Mouse (Mus musculus) CH12.LX (cell line): ENCODE data around the gene Fat3.

Source experiments
- CHD1 ChIP-seq: IDR thresholded peaks from 2 replicates; pipeline ENCODE4 v1.6.1; 2012; ENCODE audit warnings: low read depth, low read length, improper control_type of control experiment, inconsistent platforms
- CHD2 ChIP-seq: IDR thresholded peaks from 2 replicates; pipeline ENCODE4 v1.6.1; 2011; ENCODE audit warnings: low read length, improper control_type of control experiment
- ETS1 ChIP-seq: conservative IDR thresholded peaks from 2 replicates; pipeline ENCODE4 v1.6.1; 2012; ENCODE audit warnings: low read depth, mild to moderate bottlenecking, inconsistent platforms, low read length, improper control_type of control experiment, moderate library complexity
- MAX ChIP-seq: IDR thresholded peaks from 2 replicates; pipeline ENCODE4 v1.6.1; 2011; ENCODE audit warnings: low read length, improper control_type of control experiment
- MXI1 ChIP-seq: IDR thresholded peaks from 2 replicates; pipeline ENCODE4 v1.6.1; 2011; ENCODE audit warnings: mild to moderate bottlenecking, low read depth, low read length, improper control_type of control experiment
- POLR2A ChIP-seq: IDR thresholded peaks from 2 replicates; pipeline ENCODE4 v1.6.1; 2011; ENCODE audit warnings: low read depth, mild to moderate bottlenecking, improper control_type of control experiment, low read length
- POLR2AphosphoS2 ChIP-seq: IDR thresholded peaks from 2 replicates; pipeline ENCODE4 v1.6.1; 2011; ENCODE audit warnings: low read depth, low read length, improper control_type of control experiment
- RAD21 ChIP-seq: IDR thresholded peaks from 2 replicates; pipeline ENCODE4 v1.6.1; 2011; ENCODE audit warnings: low read depth, mild to moderate bottlenecking, low read length, improper control_type of control experiment, moderate library complexity
- RCOR1 ChIP-seq: conservative IDR thresholded peaks from 2 replicates; pipeline ENCODE4 v1.6.1; 2012; ENCODE audit warnings: low read depth, mild to moderate bottlenecking, inconsistent platforms, low read length, improper control_type of control experiment

DNA sequence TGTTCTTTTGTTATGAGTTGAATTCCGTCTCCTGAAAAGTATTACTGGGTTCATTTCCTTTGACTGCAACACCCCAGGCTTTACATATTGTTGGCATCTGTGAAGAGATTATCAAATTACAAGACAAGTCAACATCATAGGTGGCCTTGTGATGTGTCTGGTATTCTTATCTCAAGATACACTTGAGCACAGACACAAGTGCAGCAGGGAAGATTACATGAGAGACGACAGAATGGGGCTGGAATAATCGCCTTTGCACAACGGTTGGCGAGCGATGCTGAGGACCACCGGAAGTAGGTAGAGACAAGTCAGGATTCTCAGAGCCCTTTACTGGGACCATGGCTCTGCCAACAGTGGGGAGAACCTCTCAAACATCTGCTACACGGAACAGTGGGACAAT is 158.5 kb downstream of the Fat3 start:
- TF ChIP-seq RCOR1: no peak
- no peak for TF ChIP-seq CHD2
- TF ChIP-seq RAD21: no peak
- TF ChIP-seq ETS1: no peak
- TF ChIP-seq MAX: no peak
- TF ChIP-seq POLR2A: no peak
- TF ChIP-seq CHD1: no peak
- no peak for TF ChIP-seq POLR2AphosphoS2
- TF ChIP-seq MXI1: no peak
